Mouse (Mus musculus) CH12.LX (cell line): ENCODE results near the gene Ficd. TPM values are rescaled to one million over a fixed set of nuclear protein-coding genes. Genes with fewer than 3 reads are reported as not detected.

Source experiments
- DNase-seq: peaks from one replicate; pipeline ENCODE4 v3.0.0-alpha.2; 2013; ENCODE audit errors: extremely low read depth
- H3K27ac ChIP-seq: 2 replicates; pipeline ENCODE4 v1.5.1; 2012; ENCODE audit warnings: low read depth, mild to moderate bottlenecking, control low read depth, moderate library complexity; ENCODE audit not compliant: insufficient read depth
- H3K27me3 ChIP-seq: replicated peaks from 2 replicates; pipeline ENCODE3; 2012; ENCODE audit warnings: inconsistent platforms
- H3K36me3 ChIP-seq, 2 experiments: replicated peaks in 1 of 2; 2 replicates each; pipeline versions ENCODE3 to v1.6.1; 2012; ENCODE audit warnings: inconsistent platforms in 1 of 2, low read length in 1 of 2, mild to moderate bottlenecking in 1 of 2, mixed read lengths in 1 of 2, moderate library complexity in 1 of 2; ENCODE audit not compliant: control insufficient read depth in 1 of 2, insufficient read depth in 1 of 2
- H3K4me1 ChIP-seq, 2 experiments: 2 replicates each; pipeline ENCODE4 v1.6.1; 2012; ENCODE audit warnings: inconsistent platforms in 1 of 2, moderate library complexity in 1 of 2; ENCODE audit not compliant: insufficient read depth in 2 of 2, control insufficient read depth in 1 of 2
- H3K4me2 ChIP-seq: 2 replicates; pipeline ENCODE4 v1.6.1; 2012; ENCODE audit warnings: low read depth, mild to moderate bottlenecking, control low read depth; ENCODE audit not compliant: poor library complexity, insufficient read depth, severe bottlenecking
- H3K4me3 ChIP-seq, 3 experiments: fragments of 150-350 bp in 1 of 3; sonication (generic) in 1 of 3; replicated peaks in 1 of 3; 2 replicates each; pipeline versions ENCODE3 to v1.5.1; 2011 to 2012; ENCODE audit warnings: low read depth in 2 of 3, low read length in 2 of 3, mild to moderate bottlenecking in 2 of 3, moderate library complexity in 2 of 3, control low read depth in 1 of 3, improper control_type of control experiment in 1 of 3, inconsistent platforms in 1 of 3, mixed read lengths in 1 of 3; ENCODE audit not compliant: poor library complexity in 1 of 3
- H3K79me2 ChIP-seq: replicated peaks from 2 replicates; pipeline ENCODE4 v1.6.1; 2012; ENCODE audit warnings: mild to moderate bottlenecking, moderate library complexity; ENCODE audit not compliant: control insufficient read depth, poor library complexity, insufficient read depth, severe bottlenecking; ENCODE audit errors: extremely low read depth
- H3K9ac ChIP-seq: 2 replicates; pipeline ENCODE4 v1.6.1; 2012; ENCODE audit warnings: low read depth, mild to moderate bottlenecking, control low read depth, moderate library complexity; ENCODE audit not compliant: insufficient read depth
- H3K9me3 ChIP-seq: replicated peaks from 2 replicates; pipeline ENCODE3; 2012; ENCODE audit warnings: low read length, inconsistent platforms, mixed read lengths
- BHLHE40 ChIP-seq: IDR thresholded peaks from 2 replicates; pipeline ENCODE4 v1.6.1; 2011; ENCODE audit warnings: mild to moderate bottlenecking, low read depth, low read length, improper control_type of control experiment
- CHD2 ChIP-seq: IDR thresholded peaks from 2 replicates; pipeline ENCODE4 v1.6.1; 2011; ENCODE audit warnings: low read length, improper control_type of control experiment
- CTCF ChIP-seq, 2 experiments: IDR thresholded peaks in 1 of 2; conservative IDR thresholded peaks in 1 of 2; 2 replicates each; pipeline ENCODE4 v1.5.1; 2011 to 2012; ENCODE audit warnings: low read depth in 2 of 2, low read length in 2 of 2, improper control_type of control experiment in 1 of 2, inconsistent platforms in 1 of 2, mild to moderate bottlenecking in 1 of 2, moderate library complexity in 1 of 2
- EP300 ChIP-seq: IDR thresholded peaks from 2 replicates; pipeline ENCODE4 v1.6.1; 2011; ENCODE audit warnings: low read length, improper control_type of control experiment
- HCFC1 ChIP-seq: IDR thresholded peaks from 2 replicates; pipeline ENCODE4 v1.6.1; 2012; ENCODE audit warnings: low read depth, mild to moderate bottlenecking, inconsistent platforms, low read length, improper control_type of control experiment
- IRF4 ChIP-seq: IDR thresholded peaks from 2 replicates; pipeline ENCODE4 v1.6.1; 2014; ENCODE audit warnings: low read depth, mild to moderate bottlenecking, inconsistent platforms, low read length, improper control_type of control experiment
- KAT2A ChIP-seq: IDR thresholded peaks from 2 replicates; pipeline ENCODE4 v1.6.1; 2012; ENCODE audit warnings: low read length, improper control_type of control experiment, inconsistent platforms; ENCODE audit not compliant: insufficient replicate concordance
- MAFK ChIP-seq: IDR thresholded peaks from 2 replicates; pipeline ENCODE4 v1.6.1; 2011; ENCODE audit warnings: low read length, improper control_type of control experiment; ENCODE audit not compliant: insufficient replicate concordance
- MAX ChIP-seq: IDR thresholded peaks from 2 replicates; pipeline ENCODE4 v1.6.1; 2011; ENCODE audit warnings: low read length, improper control_type of control experiment
- MEF2A ChIP-seq: IDR thresholded peaks from 2 replicates; pipeline ENCODE4 v1.6.1; 2014; ENCODE audit warnings: low read depth, mild to moderate bottlenecking, inconsistent platforms, low read length, improper control_type of control experiment, borderline replicate concordance
- NELFE ChIP-seq: IDR thresholded peaks from 2 replicates; pipeline ENCODE4 v1.6.1; 2011; ENCODE audit warnings: low read depth, low read length, improper control_type of control experiment
- NRF1 ChIP-seq: IDR thresholded peaks from 2 replicates; pipeline ENCODE4 v1.6.1; 2014; ENCODE audit warnings: low read depth, mild to moderate bottlenecking, inconsistent platforms, low read length, improper control_type of control experiment, moderate library complexity
- RAD21 ChIP-seq: IDR thresholded peaks from 2 replicates; pipeline ENCODE4 v1.6.1; 2011; ENCODE audit warnings: low read depth, mild to moderate bottlenecking, low read length, improper control_type of control experiment, moderate library complexity
- SIN3A ChIP-seq: IDR thresholded peaks from 2 replicates; pipeline ENCODE4 v1.6.1; 2012; ENCODE audit warnings: low read length, improper control_type of control experiment, inconsistent platforms
- TBP ChIP-seq: conservative IDR thresholded peaks from 2 replicates; pipeline ENCODE4 v1.6.1; 2011; ENCODE audit warnings: low read depth, low read length, improper control_type of control experiment
- TCF12 ChIP-seq: IDR thresholded peaks from 2 replicates; pipeline ENCODE4 v1.6.1; 2014; ENCODE audit warnings: low read depth, mild to moderate bottlenecking, inconsistent platforms, low read length, improper control_type of control experiment
- UBTF ChIP-seq: IDR thresholded peaks from 2 replicates; pipeline ENCODE4 v1.6.1; 2012; ENCODE audit warnings: low read depth, mild to moderate bottlenecking, inconsistent platforms, low read length, improper control_type of control experiment, moderate library complexity
- USF1 ChIP-seq: IDR thresholded peaks from 2 replicates; pipeline ENCODE4 v1.6.1; 2014; ENCODE audit warnings: low read depth, mild to moderate bottlenecking, inconsistent platforms, low read length, improper control_type of control experiment
- ZKSCAN1 ChIP-seq: IDR thresholded peaks from 2 replicates; pipeline ENCODE4 v1.6.1; 2012; ENCODE audit warnings: low read depth, inconsistent platforms, low read length, improper control_type of control experiment, borderline replicate concordance
- ZNF384 ChIP-seq: IDR thresholded peaks from 2 replicates; pipeline ENCODE4 v1.6.1; 2012; ENCODE audit warnings: low read depth, low read length, improper control_type of control experiment, inconsistent platforms
- dilution Hi-C: fragments of 300-500 bp; cut with MboI; formaldehyde crosslinking; loops from 2 replicates; pipeline ENCODE4 v1.14.3; 2020; ENCODE audit warnings: low sequenced_read_pairs; ENCODE audit not compliant: extremely low pct_unique_long_range_greater_than_20kb, extremely low pct_ligation_motif_present
- in situ Hi-C: fragments of 300-500 bp; cut with MboI; formaldehyde crosslinking; loops from 3 replicates; pipeline ENCODE4 v1.14.3; 2019; ENCODE audit warnings: low sequenced_read_pairs, low pct_ligation_motif_present, low pct_unique_long_range_greater_than_20kb, mixed read lengths
- polyA plus RNA-seq: library from polyadenylated mRNA; unstranded; fragments of >175 nt; gene quantifications from 2 replicates; pipeline ENCODE4 v1.2.1, GENCODE M21; 2012; ENCODE audit warnings: low read depth; ENCODE audit not compliant: insufficient read length
- total RNA-seq, 2 experiments: library from RNA; depleted of rRNA; stranded (reverse); fragments of 300-350 nt in 1 of 2; fragments of >200 nt in 1 of 2; gene quantifications; 2 replicates each; pipeline ENCODE4 v1.2.3; 2012 to 2014

Ficd gene
- total and polyA plus RNA-seq, 3 experiments, result 2.4 to 2.5 (median 2.4) TPM

GRCm38 (mm10) chr5:113786985-113787384 lies 51.4 kb downstream of the Ficd start:
- Histone ChIP-seq H3K4me1 (peaks cover 13 to 34% of the 10 kb centered on the region in 2 experiments), H3K4me2 (no peak overlapping the region), H3K27me3 (no peaks in the 10 kb centered on the region), H3K4me3 (no peak overlapping the region), H3K9ac (no peak overlapping the region), H3K9me3 (peaks cover 4% of the 10 kb centered on the region), H3K36me3 (no peaks in the 10 kb centered on the region), H3K27ac (no peak overlapping the region), H3K79me2 (no peaks in the 10 kb centered on the region)
- dilution Hi-C loops, result no loop called here
- in situ Hi-C loops, result no loop called here
- no peak for DNase-seq
- TF ChIP-seq CTCF (conservative IDR thresholded peaks at IDR 0.05 in 1 of 2, IDR thresholded peaks at IDR 0.05 in 1 of 2; ENCODE audit: low read depth in 2 of 2, low read length in 2 of 2) (no peak), ZNF384 (no peak), MAX (no peak), CHD2 (no peak), MAFK (no peak), UBTF (no peak), TBP (no peak), BHLHE40 (no peak), ZKSCAN1 (no peak), IRF4 (no peak), MEF2A (no peak), KAT2A (no peak), NELFE (no peak)

GRCm38 (mm10) chr5:113788645-113789044 lies 53.0 kb downstream of the Ficd start:
- H3K4me1 ChIP-seq, result peaks cover 8 to 31% of the 10 kb centered on the region in 2 experiments
- no peaks in the 10 kb centered on the region for H3K79me2 ChIP-seq
- in situ Hi-C loops (no loop called here), dilution Hi-C loops (no loop called here)
- H3K36me3 ChIP-seq, result no peaks in the 10 kb centered on the region
- H3K9ac ChIP-seq, result no peak overlapping the region
- TF ChIP-seq SIN3A (no peak), EP300 (no peak), RAD21 (no peak), IRF4 (no peak), MAX (no peak), HCFC1 (no peak), USF1 (no peak), ZNF384 (no peak), NRF1 (no peak), TBP (no peak), TCF12 (no peak), MAFK (no peak), ZKSCAN1 (no peak), NELFE (no peak)
- DNase-seq, result no peak
- no peak overlapping the region for H3K4me2 ChIP-seq
- no peak overlapping the region for H3K27ac ChIP-seq
- peaks cover 4% of the 10 kb centered on the region for H3K9me3 ChIP-seq
- no peaks in the 10 kb centered on the region for H3K27me3 ChIP-seq
- no peak overlapping the region for H3K4me3 ChIP-seq
